Mouse (Mus musculus) frontal cortex, adult 2 months (tissue): ENCODE results near the gene Hypm. TPM values are rescaled to one million over a fixed set of nuclear protein-coding genes. Genes with fewer than 3 reads are reported as not detected.

Experiments used
- DNase-seq, 2 experiments: peaks; one replicate each; pipeline ENCODE4 v3.0.0; 2022; ENCODE audit warnings: low spot score in 1 of 2; ENCODE audit errors: extremely low spot score in 1 of 2
- polyA plus RNA-seq: library from polyadenylated mRNA; depleted of rRNA; stranded (reverse); fragments of >200 nt; gene quantifications from 2 replicates; pipeline ENCODE4 v1.2.3, GENCODE M21; 2012; rRNA removed

The Hypm gene
- polyA plus RNA-seq, result not detected in 2 replicates

GRCm38 (mm10) chrX:9846628-9847027 is at the start of gene Hypm:
Hypm (plus strand) TSS chrX:9846928.
- no peak for DNase-seq

- no peak for DNase-seq
These were observed 36.6 kb upstream of the Hypm start for GRCm38 (mm10) chrX:9810101-9810500.

GRCm38 (mm10) chrX:9812469-9812868 is 34.3 kb upstream of the Hypm start:
- no peak for DNase-seq

- no peak for DNase-seq
These were observed 11.9 kb upstream of the Hypm start for GRCm38 (mm10) chrX:9834779-9835178.

GRCm38 (mm10) chrX:9849403-9849802 is 2.7 kb downstream of the Hypm start, which contains the start of gene H2al3:
H2al3 (plus strand) TSS chrX:9849703.
- no peak for DNase-seq

- no peak for DNase-seq
These were observed 15.1 kb downstream of the Hypm start for GRCm38 (mm10) chrX:9861859-9862258.

GRCm38 (mm10) chrX:9875519-9875918 is 28.8 kb downstream of the Hypm start:
- DNase-seq, result no peak

- no peak for DNase-seq
These were observed 38.6 kb downstream of the Hypm start, which contains the start of gene Sytl5 for GRCm38 (mm10) chrX:9885322-9885721. Sytl5 (plus strand) TSS chrX:9885622.

Other genes starting within 250 kb of the Hypm start
- gene Dynlt3, start 183.9 kb upstream of the Hypm start, polyA plus RNA-seq, result 149 and 176 TPM in 2 replicates
- not detected in 2 replicates for gene H2al3, start 2.8 kb downstream of the Hypm start, polyA plus RNA-seq
- gene Sytl5, start 38.7 kb downstream of the Hypm start, polyA plus RNA-seq, result 0.58 and 0.67 TPM in 2 replicates